Mouse (Mus musculus): ENCODE data around the gene Crybb1.

- TF ChIP-seq POLR2A (IDR thresholded peaks at IDR 0.05; ENCODE audit: borderline replicate concordance, insufficient read depth, low read length) (no peak), CTCF (IDR thresholded peaks at IDR 0.05; ENCODE audit: borderline replicate concordance, insufficient read depth, low read depth, low read length) (no peak)
These were observed 33.6 kb downstream of the Crybb1 start for GRCm38 (mm10) chr5:112289236-112289635.
